Mouse (Mus musculus) liver, embryonic 14.5 days (tissue): Measurements from ENCODE around the gene Ncln.

Experiments
- CTCF ChIP-seq: IDR thresholded peaks from 2 replicates; pipeline ENCODE4 v1.5.1; 2016; ENCODE audit warnings: antibody characterized with exemption, low read depth, control low read depth
- EP300 ChIP-seq: IDR thresholded peaks from 2 replicates; pipeline ENCODE4 v1.6.1; 2016; ENCODE audit warnings: antibody characterized with exemption, low read depth

- TF ChIP-seq CTCF, result no peak
- no peak for TF ChIP-seq EP300
Measured at GRCm38 (mm10) chr10:81499250-81499901, 3.2 kb upstream of the Ncln start.
